In the genomic region with DNA sequence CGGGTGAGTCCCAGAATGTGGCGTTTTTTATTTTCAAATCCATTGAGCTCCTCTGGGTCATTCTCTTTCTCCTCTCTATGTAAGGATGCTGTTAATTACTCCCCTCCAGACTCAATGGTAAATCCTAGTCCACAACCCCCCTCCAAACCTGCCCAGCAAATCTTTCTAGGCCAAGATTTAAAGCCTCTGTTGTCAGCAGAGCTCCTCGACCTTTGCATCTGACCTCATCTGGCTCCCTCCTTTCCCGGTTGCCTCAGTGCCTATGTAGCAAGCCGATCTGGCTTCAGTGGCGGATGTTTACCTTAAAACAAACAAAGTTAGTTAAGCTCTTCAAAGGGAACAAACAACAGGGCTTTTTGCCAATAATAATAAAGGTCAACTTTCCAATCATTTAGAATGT, we compare ENCODE assay signal across 26 mouse cellular contexts. TPM values are rescaled to one million over a fixed set of nuclear protein-coding genes. Genes with fewer than 3 reads are reported as not detected.
DNase-seq lines count a peak whose midpoint lies in the region; ATAC-seq and TF ChIP-seq lines count a peak whose summit lies in the region.
"Had no signal": no experiment of that assay in that cellular context is flagged by ENCODE, and none has a peak within 500 bp of the region (broad histone marks: within the 10 kb centered on the region; RNA-seq: fewer than 3 reads in every experiment).

No protein-coding gene starts in this region.

- ATAC-seq in lung, postnatal 0 days = 0 out of 2 replicates have a peak, but pooled peaks have one; percentile 25
- no peak for ATAC-seq in liver, embryonic 11.5 days (replicated peaks; ENCODE audit: low FRiP score)
- ATAC-seq: CD4-positive, CD25-positive, alpha-beta regulatory T cell, adult 4 months; forebrain, embryonic 14.5 days; intestine, postnatal 0 days had no signal

- H3K9ac ChIP-seq in lung, postnatal 0 days (replicated peaks; ENCODE audit: low read depth) = no peak overlapping the region
- no peak overlapping the region for H3K9ac ChIP-seq in liver, embryonic 11.5 days (ENCODE audit: low read depth, low read length)
- H3K9ac ChIP-seq: embryonic facial prominence, embryonic 12.5 days; heart, embryonic 12.5 days; hindbrain, embryonic 14.5 days; kidney, embryonic 15.5 days; limb, embryonic 13.5 days; midbrain, embryonic 12.5 days; neural tube, embryonic 13.5 days had no signal

- H3K4me2 ChIP-seq in lung, postnatal 0 days (replicated peaks; ENCODE audit: low read depth, low read length) = no peak overlapping the region
- H3K4me2 ChIP-seq in liver, embryonic 11.5 days = no peak overlapping the region
- H3K4me2 ChIP-seq: embryonic facial prominence, embryonic 12.5 days; heart, embryonic 12.5 days; hindbrain, embryonic 14.5 days; kidney, embryonic 15.5 days; limb, embryonic 13.5 days; midbrain, embryonic 12.5 days; neural tube, embryonic 13.5 days had no signal

- no peak for TF ChIP-seq POLR2A in thymus, adult 2 months (IDR thresholded peaks at IDR 0.05; ENCODE audit: control insufficient read depth, extremely low read depth, insufficient read depth, low read length, poor library complexity)

- peak; percentile 73 for DNase-seq in lung, postnatal 0 days (ENCODE audit: low spot score)
- DNase-seq in lung, postnatal 4 days = no peak
- DNase-seq in embryo, embryonic 10.5 days (ENCODE audit: low spot score) = peak; percentile 52
- DNase-seq in liver, embryonic 11.5 days (ENCODE audit: low spot score) = no peak
- peak; percentile 24 for DNase-seq in mesoderm, embryonic 11.5 days (ENCODE audit: low read depth, low spot score)
- no peak for DNase-seq in heart, adult 18-20 months
- no peak for DNase-seq in thymus, adult 2 months
- DNase-seq: adrenal gland, postnatal 14 days; cerebellum, adult 11-12 months; cerebellum, adult 9-11 months; gastrocnemius, postnatal 25 days; heart, adult 11 months; kidney, postnatal 4 days; retina, postnatal 1 day; right cerebral cortex, postnatal 14 days; thymus, postnatal 25 days had no signal

- H3K36me3 ChIP-seq in lung, postnatal 0 days (ENCODE audit: insufficient read depth, low read length) = no peaks in the 10 kb centered on the region
- H3K36me3 ChIP-seq in liver, embryonic 11.5 days (ENCODE audit: control insufficient read depth, insufficient read depth, low read length) = peaks cover 3% of the 10 kb centered on the region; the same call in 1 of the 2 replicates
- H3K36me3 ChIP-seq in thymus, adult 2 months (ENCODE audit: control insufficient read depth, insufficient read depth, low read length) = no peaks in the 10 kb centered on the region

- H3K4me1 ChIP-seq in lung, postnatal 0 days (ENCODE audit: insufficient read depth, low read depth, low read length) = no peaks in the 10 kb centered on the region
- peaks cover 6% of the 10 kb centered on the region for H3K4me1 ChIP-seq in liver, embryonic 11.5 days (replicated peaks; ENCODE audit: control insufficient read depth, insufficient read depth, low read length)
- no peaks in the 10 kb centered on the region for H3K4me1 ChIP-seq in thymus, adult 2 months (replicated peaks; ENCODE audit: control insufficient read depth, insufficient read depth, low read length)
- H3K4me1 ChIP-seq: embryonic facial prominence, embryonic 12.5 days; limb, embryonic 13.5 days; midbrain, embryonic 12.5 days; neural tube, embryonic 13.5 days had no signal

- TF ChIP-seq CTCF in lung, postnatal 0 days (IDR thresholded peaks at IDR 0.05) = no peak
- no peak for TF ChIP-seq CTCF in thymus, adult 2 months (IDR thresholded peaks at IDR 0.05; ENCODE audit: borderline replicate concordance, control insufficient read depth, extremely low read depth, insufficient read depth, low read length, poor library complexity)

- 29% methylated on average over 6 of the region's 6 CpGs for WGBS in lung, postnatal 0 days
- WGBS in liver, embryonic 11.5 days = 63% methylated on average over 6 of the region's 6 CpGs
- 86% methylated on average over 6 of the region's 6 CpGs for WGBS in thymus, adult 2 months

- H3K4me3 ChIP-seq in lung, postnatal 0 days (ENCODE audit: low read depth, low read length) = no peak overlapping the region
- H3K4me3 ChIP-seq in liver, embryonic 11.5 days (ENCODE audit: low read depth, low read length) = no peak overlapping the region
- H3K4me3 ChIP-seq in thymus, adult 2 months (ENCODE audit: control insufficient read depth, insufficient read depth, low read length) = no peak overlapping the region
- H3K4me3 ChIP-seq: embryonic facial prominence, embryonic 12.5 days; heart, embryonic 12.5 days; kidney, embryonic 15.5 days; limb, embryonic 13.5 days; midbrain, embryonic 12.5 days; neural tube, embryonic 13.5 days had no signal

- no peak overlapping the region for H3K27ac ChIP-seq in lung, postnatal 0 days (ENCODE audit: low read length)
- H3K27ac ChIP-seq in liver, embryonic 11.5 days (ENCODE audit: low read depth, low read length) = peak overlapping the region; percentile 22; the same call in 1 of the 2 replicates
- no peak overlapping the region for H3K27ac ChIP-seq in thymus, adult 2 months (ENCODE audit: control insufficient read depth, insufficient read depth, low read length)
- H3K27ac ChIP-seq: embryonic facial prominence, embryonic 12.5 days; hindbrain, embryonic 14.5 days; kidney, embryonic 15.5 days; limb, embryonic 13.5 days; midbrain, embryonic 12.5 days; neural tube, embryonic 13.5 days had no signal

- H3K9me3 ChIP-seq in lung, postnatal 0 days (ENCODE audit: low read length) = no peaks in the 10 kb centered on the region
- no peaks in the 10 kb centered on the region for H3K9me3 ChIP-seq in liver, embryonic 11.5 days (ENCODE audit: control insufficient read depth, low read length)
- H3K9me3 ChIP-seq: embryonic facial prominence, embryonic 12.5 days; heart, embryonic 12.5 days; kidney, embryonic 15.5 days; limb, embryonic 13.5 days; midbrain, embryonic 12.5 days; neural tube, embryonic 13.5 days had no signal

- H3K27me3 ChIP-seq in lung, postnatal 0 days (replicated peaks; ENCODE audit: insufficient read depth, low read length) = no peaks in the 10 kb centered on the region
- no peaks in the 10 kb centered on the region for H3K27me3 ChIP-seq in liver, embryonic 11.5 days (replicated peaks; ENCODE audit: control insufficient read depth, insufficient read depth, low read length)
- H3K27me3 ChIP-seq in thymus, adult 2 months (ENCODE audit: control insufficient read depth, insufficient read depth, low read length) = no peaks in the 10 kb centered on the region
- H3K27me3 ChIP-seq: embryonic facial prominence, embryonic 12.5 days; heart, embryonic 12.5 days; kidney, embryonic 15.5 days; limb, embryonic 13.5 days; midbrain, embryonic 12.5 days; neural tube, embryonic 13.5 days had no signal

- peak; percentile 52; the same call in 1 of the 2 replicates for TF ChIP-seq EP300 in lung, postnatal 0 days (IDR thresholded peaks at IDR 0.05)

RNA-seq across cellular contexts. Expression of gene Mapk9, which starts 19.3 kb away (rescaled TPM):
- 30.2 and 32.3 TPM in 2 replicates for polyA plus RNA-seq in lung, postnatal 0 days (2015; fragmentation: Nextera tagmentation; extraction: Ambion mirVana)
- 47.5 and 52.3 TPM in 2 replicates for polyA plus RNA-seq in liver, embryonic 11.5 days (2014; fragmentation: Nextera tagmentation; extraction: Ambion mirVana)
- total RNA-seq in heart, adult 18-20 months (2021) = 10 to 100 TPM; 42.4 to 45.5 TPM
- polyA plus RNA-seq in thymus, adult 2 months (2012; rRNA removed) = 30.1 and 34.9 TPM in 2 replicates

RNA-seq across cellular contexts. Expression of gene Gfpt2, which starts 33.3 kb away (rescaled TPM):
- polyA plus RNA-seq in lung, postnatal 0 days (2015; fragmentation: Nextera tagmentation; extraction: Ambion mirVana) = 3.9 and 4.5 TPM in 2 replicates
- 6.2 and 6.5 TPM in 2 replicates for polyA plus RNA-seq in liver, embryonic 11.5 days (2014; fragmentation: Nextera tagmentation; extraction: Ambion mirVana)
- total RNA-seq in heart, adult 18-20 months (2021) = 1 to 10 TPM; 8.7 to 9.3 TPM
- 2.8 and 4.4 TPM in 2 replicates for polyA plus RNA-seq in thymus, adult 2 months (2012; rRNA removed)

Comparison
In these comparisons a context has a peak if more than half of its experiments do, and no peak if none do; other contexts are left out.
1. DNase-seq: peak in lung, postnatal 0 days (single experiment), embryo, embryonic 10.5 days (single experiment) and mesoderm, embryonic 11.5 days (single experiment); none in lung, postnatal 4 days (0 of 2), liver, embryonic 11.5 days (single experiment), heart, adult 18-20 months (0 of 2) and thymus, adult 2 months (single experiment).